Mouse (Mus musculus) bone marrow, adult 2 months (tissue): ENCODE results near the gene Hist1h3h.

ENCODE experiments used
- CTCF ChIP-seq: fragments of 200-500 bp; IDR thresholded peaks from 2 replicates; pipeline ENCODE4 v1.5.1; 2011; ENCODE audit warnings: low read length, control low read depth; ENCODE audit not compliant: control insufficient read depth, insufficient read depth
- POLR2A ChIP-seq: fragments of 200-500 bp; IDR thresholded peaks from 2 replicates; pipeline ENCODE4 v1.6.1; 2011; ENCODE audit warnings: low read depth, mild to moderate bottlenecking, control low read depth, low read length, borderline replicate concordance; ENCODE audit not compliant: control insufficient read depth

DNA sequence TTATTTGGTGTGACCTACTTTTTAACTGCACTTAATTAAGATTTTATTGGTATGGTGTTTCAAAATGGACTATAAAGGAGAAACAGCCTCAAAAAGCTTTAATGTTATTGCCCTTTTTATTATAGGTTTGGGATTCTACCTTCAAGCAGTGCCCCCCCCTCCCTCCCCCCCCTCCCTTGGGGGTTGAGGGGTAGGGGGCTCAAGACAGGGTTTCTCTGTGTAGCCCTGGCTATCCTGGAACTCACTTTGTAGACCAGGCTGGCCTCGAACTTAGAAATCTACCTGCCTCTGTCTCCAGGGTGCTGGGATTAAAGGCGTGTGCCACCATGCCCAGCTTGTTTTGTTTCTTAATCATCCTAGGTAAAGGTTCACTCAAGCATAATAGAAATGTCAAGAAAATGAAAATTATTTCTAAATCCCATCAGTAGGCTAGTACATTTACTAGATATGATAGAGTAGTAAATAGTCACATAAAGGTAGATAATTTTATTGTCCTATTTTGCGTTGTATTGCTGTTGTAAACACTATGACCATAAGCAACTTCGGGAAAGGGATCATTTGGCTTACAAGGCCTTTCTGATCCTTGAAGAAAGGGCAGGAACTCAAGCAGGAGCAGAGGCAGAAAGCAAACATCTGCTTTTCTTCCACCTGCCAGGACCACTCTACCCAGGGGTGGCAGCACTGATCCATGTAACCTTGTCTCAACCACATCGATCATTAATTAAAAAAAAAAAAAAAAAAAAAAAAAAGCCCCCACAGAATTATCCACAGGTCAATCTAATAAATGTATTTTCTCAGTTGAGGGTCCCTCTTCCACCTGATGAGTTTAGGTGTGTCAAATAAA is 5.8 kb downstream of the Hist1h3h start:
- TF ChIP-seq POLR2A (no peak), CTCF (no peak)
